Mouse (Mus musculus) A20 (cell line): ENCODE measurements around the gene Spata13.

Source experiments
- DNase-seq: peaks from one replicate; pipeline ENCODE4 v3.0.0-alpha.2; 2011; ENCODE audit warnings: low read depth, low spot score

Spata13 gene

GRCm38 (mm10) chr14:60715686-60716085 lies 81.9 kb downstream of the Spata13 start:
- DNase-seq: no peak

- DNase-seq: no peak
Measured at GRCm38 (mm10) chr14:60721304-60721703, 87.5 kb downstream of the Spata13 start.

GRCm38 (mm10) chr14:60721938-60722337 lies 88.1 kb downstream of the Spata13 start:
- DNase-seq: no peak

- DNase-seq: no peak
Measured at GRCm38 (mm10) chr14:60726091-60726490, 92.3 kb downstream of the Spata13 start.

GRCm38 (mm10) chr14:60727130-60727529 lies 93.3 kb downstream of the Spata13 start:
- DNase-seq: no peak

- no peak for DNase-seq
Measured at GRCm38 (mm10) chr14:60732081-60732480, 98.3 kb downstream of the Spata13 start.

- no peak for DNase-seq
Measured at GRCm38 (mm10) chr14:60732787-60733186, 99.0 kb downstream of the Spata13 start.

- no peak for DNase-seq
Measured at GRCm38 (mm10) chr14:60733706-60734105, 99.9 kb downstream of the Spata13 start.

GRCm38 (mm10) chr14:60735206-60735605 lies 101.4 kb downstream of the Spata13 start:
- no peak for DNase-seq

- DNase-seq: no peak
Measured at GRCm38 (mm10) chr14:60735848-60736547, 102.2 kb downstream of the Spata13 start.

GRCm38 (mm10) chr14:60736591-60737192 lies 102.9 kb downstream of the Spata13 start:
- peak; percentile 87 for DNase-seq

GRCm38 (mm10) chr14:60737202-60737611 lies 103.4 kb downstream of the Spata13 start:
- DNase-seq: no peak

- DNase-seq: peak; percentile 89
Measured at GRCm38 (mm10) chr14:60738434-60738938, 104.7 kb downstream of the Spata13 start.

- no peak for DNase-seq
Measured at GRCm38 (mm10) chr14:60739155-60739554, 105.4 kb downstream of the Spata13 start.

- peak; percentile 26 for DNase-seq
Measured at GRCm38 (mm10) chr14:60739616-60740015, 105.8 kb downstream of the Spata13 start.

GRCm38 (mm10) chr14:60740507-60740906 lies 106.7 kb downstream of the Spata13 start:
- DNase-seq: no peak

GRCm38 (mm10) chr14:60741033-60741432 lies 107.2 kb downstream of the Spata13 start:
- no peak for DNase-seq

- no peak for DNase-seq
Measured at GRCm38 (mm10) chr14:60741490-60741981, 107.7 kb downstream of the Spata13 start.

GRCm38 (mm10) chr14:60743681-60744080 lies 109.9 kb downstream of the Spata13 start:
- DNase-seq: no peak

GRCm38 (mm10) chr14:60745201-60745600 lies 111.4 kb downstream of the Spata13 start:
- DNase-seq: no peak

GRCm38 (mm10) chr14:60746141-60746540 lies 112.3 kb downstream of the Spata13 start:
- DNase-seq: no peak

- DNase-seq: no peak
Measured at GRCm38 (mm10) chr14:60747154-60747870, 113.5 kb downstream of the Spata13 start.
